Mouse (Mus musculus): ENCODE measurements around the gene Insig2. TPM values are rescaled to one million over a fixed set of nuclear protein-coding genes. Genes with fewer than 3 reads are reported as not detected.

Insig2 gene
- polyA plus RNA-seq, 1 experiment from 2014 or later, result 49.3 TPM

GRCm38 (mm10) chr1:121260171-121260741, 72.1 kb downstream of the Insig2 start:
- Histone ChIP-seq H3K27ac (replicated peaks) (no peak overlapping the region), H3K27me3 (replicated peaks) (no peaks in the 10 kb centered on the region), H3K36me3 (no peaks in the 10 kb centered on the region), H3K4me1 (peaks cover 3% of the 10 kb centered on the region; the same call in 1 of the 2 replicates), H3K4me2 (no peak overlapping the region), H3K4me3 (replicated peaks) (no peak overlapping the region), H3K9me3 (replicated peaks) (no peaks in the 10 kb centered on the region), H3K9ac (replicated peaks) (no peak overlapping the region)
- no peak for ATAC-seq (ENCODE audit: low FRiP score)
- 62% methylated on average over 9 of the region's 9 CpGs for WGBS

Other genes starting within 250 kb of the Insig2 start
- 9.7 and 12.2 TPM in 2 replicates for gene Ccdc93, start 98.5 kb upstream of the Insig2 start, polyA plus RNA-seq (2015; fragmentation: Nextera tagmentation; extraction: Ambion mirVana)
- gene Htr5b, start 195.9 kb upstream of the Insig2 start, polyA plus RNA-seq (2015; fragmentation: Nextera tagmentation; extraction: Ambion mirVana), result 1.1 and 1.4 TPM in 2 replicates
- 33.1 and 37.4 TPM in 2 replicates for gene Ddx18, start 235.4 kb upstream of the Insig2 start, polyA plus RNA-seq (2015; fragmentation: Nextera tagmentation; extraction: Ambion mirVana)